Mouse (Mus musculus) adrenal gland, adult (tissue): ENCODE measurements around the gene Zbbx.

Experiments used
- DNase-seq, 2 experiments: peaks; one replicate each; pipeline ENCODE4 v3.0.0; 2022 to 2023; ENCODE audit warnings: low spot score in 1 of 2; ENCODE audit not compliant: inconsistent age in 2 of 2

Zbbx gene

DNA sequence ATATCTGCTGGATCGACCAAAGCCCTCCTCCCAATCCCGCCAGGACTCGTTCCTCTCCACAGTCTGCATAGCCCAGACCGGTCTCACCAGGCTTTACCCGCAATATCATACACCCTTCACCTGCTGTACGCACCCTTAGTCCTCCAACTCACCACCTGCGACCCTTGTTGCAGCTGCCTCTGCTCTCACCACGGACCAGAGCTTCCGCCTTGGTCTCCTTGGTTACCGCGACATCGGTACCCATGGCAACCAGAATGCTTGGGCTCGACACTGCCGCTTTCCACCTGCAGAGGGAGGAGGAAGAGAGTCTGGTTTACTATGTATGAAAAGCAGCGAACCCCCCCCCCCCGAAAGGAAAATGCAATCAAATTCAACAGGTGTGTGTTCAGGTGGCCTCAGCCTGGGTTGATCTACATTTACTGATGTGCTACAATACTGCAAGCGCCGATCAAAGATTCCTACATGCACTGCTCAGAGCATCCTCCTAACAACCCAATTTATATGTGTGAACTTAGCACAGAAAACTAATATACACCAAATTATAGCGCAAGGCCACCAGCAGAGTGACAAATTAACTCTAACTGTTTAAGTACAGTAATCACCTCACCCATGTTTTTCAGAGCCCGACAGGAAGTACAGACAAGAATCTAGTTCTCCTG is at the start of gene Zbbx:
Gene Zbbx (minus strand): TSS at position 197 of the 659 bp plus-strand sequence.
- DNase-seq: peak in 1 of 2 experiments; percentile 21

- peak; percentile 22 to 73 for DNase-seq
Measured at GRCm38 (mm10) chr3:75202808-75203503, 38.1 kb upstream of the Zbbx start.

DNA sequence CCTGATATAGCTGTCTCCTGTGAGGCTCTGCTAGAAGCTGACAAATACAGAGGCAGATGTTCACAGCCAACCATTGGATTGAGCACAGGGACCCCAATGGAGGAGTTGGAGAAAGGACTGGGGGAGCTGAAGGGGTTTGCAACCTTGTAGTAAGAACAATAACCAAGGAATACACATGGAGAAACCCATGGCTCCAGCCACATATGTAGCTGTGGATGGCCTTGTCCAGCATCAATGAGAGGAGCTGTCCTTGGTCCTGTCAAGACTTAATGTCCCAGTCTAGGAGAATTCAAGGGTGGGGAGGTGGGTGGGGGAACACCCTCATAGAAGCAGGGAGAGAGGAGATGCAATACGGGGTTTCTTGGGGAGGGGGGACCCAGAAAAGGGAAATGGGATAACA is 17.8 kb upstream of the Zbbx start:
- DNase-seq: no peak

GRCm38 (mm10) chr3:75141876-75142275 is 23.0 kb downstream of the Zbbx start:
- no peak for DNase-seq

DNA sequence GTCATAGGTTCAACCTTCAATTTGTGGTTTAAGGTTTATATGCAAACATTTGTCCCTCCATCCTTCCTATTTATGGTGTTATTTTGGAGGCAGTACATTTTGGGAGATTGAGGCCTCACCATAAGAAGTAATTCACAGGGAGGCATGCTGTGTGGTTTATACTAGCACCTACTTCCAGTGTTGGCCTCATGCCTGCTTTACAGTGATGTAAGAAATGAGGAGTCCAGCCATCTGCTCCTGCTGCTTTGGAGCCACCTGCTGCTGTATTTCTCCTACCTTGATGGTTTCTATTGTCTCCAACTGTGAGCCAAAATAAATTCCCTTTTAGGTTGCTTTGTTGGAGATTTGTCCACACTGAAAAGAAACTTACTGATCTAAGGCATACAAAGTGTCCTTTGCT is 60.0 kb downstream of the Zbbx start:
- no peak for DNase-seq

DNA sequence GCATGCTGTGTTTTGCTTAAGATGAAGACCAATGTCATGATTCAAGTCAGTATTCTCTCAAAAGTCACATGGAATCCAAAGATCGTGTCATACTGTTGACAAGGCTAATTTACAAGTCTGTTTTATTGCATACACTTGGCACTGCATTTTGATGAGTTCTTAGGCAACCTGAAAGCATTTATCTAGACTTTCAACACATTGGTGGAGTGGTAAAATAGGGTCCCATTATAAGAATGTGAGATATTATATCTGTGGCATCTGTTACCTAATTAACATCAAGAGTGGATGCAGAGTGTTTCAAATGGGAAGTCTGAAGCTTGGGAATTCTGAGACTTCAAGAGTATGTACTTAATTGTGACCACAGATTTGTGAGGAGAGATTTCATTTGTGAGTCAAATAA is 79.1 kb downstream of the Zbbx start:
- DNase-seq: no peak

DNA sequence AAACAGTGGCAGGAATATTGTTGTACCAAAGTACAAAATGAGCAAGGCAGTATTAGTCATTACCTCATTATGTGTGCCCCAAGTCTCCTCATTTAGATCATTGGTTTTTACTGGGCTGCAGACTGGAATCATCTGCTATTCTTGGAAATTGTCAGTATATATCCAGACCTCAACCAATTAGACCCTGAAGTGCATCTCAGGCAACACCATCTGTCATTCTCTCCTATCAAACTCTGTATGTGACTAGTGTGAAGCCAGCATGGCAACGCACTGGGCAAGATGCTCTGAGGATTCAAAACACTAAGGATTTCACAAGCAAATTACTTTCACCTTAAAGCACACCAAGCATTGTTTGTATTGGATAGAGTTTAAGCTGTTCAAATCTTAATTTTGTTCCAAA is 85.9 kb downstream of the Zbbx start:
- no peak for DNase-seq

DNA sequence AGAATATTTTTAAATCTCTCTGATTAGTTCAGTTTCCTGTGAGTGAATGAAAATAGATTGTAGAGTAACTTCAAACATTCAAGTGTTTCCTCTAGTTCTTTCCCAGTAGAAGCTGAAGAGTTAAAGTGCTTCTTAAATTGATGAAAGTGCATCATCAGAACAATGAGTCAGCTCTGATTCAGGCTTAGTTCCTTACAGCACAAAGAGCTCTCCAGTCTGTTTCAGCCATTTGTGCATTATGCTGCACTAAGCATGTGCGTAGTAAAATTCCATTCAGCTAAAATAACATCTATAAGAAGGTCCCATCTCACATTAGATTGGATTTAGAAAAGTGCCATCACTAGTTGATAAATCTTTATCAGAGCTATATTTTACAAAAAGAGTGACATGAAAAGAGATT is 155.1 kb downstream of the Zbbx start:
- DNase-seq: no peak
